Mouse (Mus musculus) ES-Bruce4 (cell line): Measurements from ENCODE around the gene Evx1.

Experiments used
- CTCF ChIP-seq: IDR thresholded peaks from one replicate; pipeline ENCODE4 v1.8.1; 2011; ENCODE audit warnings: low read depth, low read length
- POLR2A ChIP-seq: IDR thresholded peaks from one replicate; pipeline ENCODE4 v1.8.1; 2011; ENCODE audit warnings: low read length; ENCODE audit not compliant: insufficient read depth

DNA sequence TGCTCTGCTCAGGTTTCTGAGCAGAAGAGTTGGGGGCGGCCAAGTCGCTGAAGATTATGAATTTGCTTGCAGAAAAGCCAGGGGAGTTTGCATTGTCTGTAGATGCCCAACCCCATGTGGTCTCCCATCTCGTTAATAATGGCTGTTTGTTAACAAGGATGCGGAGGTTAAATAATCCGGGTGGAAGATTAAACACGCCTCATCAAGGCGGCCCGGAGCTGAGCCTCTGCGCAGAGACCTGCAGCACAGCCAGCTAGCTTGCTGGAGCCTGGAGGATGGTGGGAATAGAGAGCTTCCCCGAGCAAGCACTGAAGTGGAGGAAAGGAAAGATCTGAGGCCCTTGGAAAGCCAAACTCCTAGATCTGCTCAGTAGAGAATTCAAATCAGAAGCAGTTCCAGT lies 10.0 kb downstream of the Evx1 start:
- TF ChIP-seq CTCF (no peak), POLR2A (no peak)
